Mouse (Mus musculus) thymus, adult 18-20 months (tissue): Measurements from ENCODE around the gene Lrit3.
"Not testable (repeated sequence)": the region's sequence is repeated elsewhere in the genome, so short reads cannot be mapped to it uniquely, and the experiment has no call there.

Source experiments
- DNase-seq, 2 experiments: peaks; one replicate each; pipeline ENCODE4 v3.0.0; 2022; ENCODE audit warnings: mixed read lengths in 2 of 2

Lrit3 gene

DNA sequence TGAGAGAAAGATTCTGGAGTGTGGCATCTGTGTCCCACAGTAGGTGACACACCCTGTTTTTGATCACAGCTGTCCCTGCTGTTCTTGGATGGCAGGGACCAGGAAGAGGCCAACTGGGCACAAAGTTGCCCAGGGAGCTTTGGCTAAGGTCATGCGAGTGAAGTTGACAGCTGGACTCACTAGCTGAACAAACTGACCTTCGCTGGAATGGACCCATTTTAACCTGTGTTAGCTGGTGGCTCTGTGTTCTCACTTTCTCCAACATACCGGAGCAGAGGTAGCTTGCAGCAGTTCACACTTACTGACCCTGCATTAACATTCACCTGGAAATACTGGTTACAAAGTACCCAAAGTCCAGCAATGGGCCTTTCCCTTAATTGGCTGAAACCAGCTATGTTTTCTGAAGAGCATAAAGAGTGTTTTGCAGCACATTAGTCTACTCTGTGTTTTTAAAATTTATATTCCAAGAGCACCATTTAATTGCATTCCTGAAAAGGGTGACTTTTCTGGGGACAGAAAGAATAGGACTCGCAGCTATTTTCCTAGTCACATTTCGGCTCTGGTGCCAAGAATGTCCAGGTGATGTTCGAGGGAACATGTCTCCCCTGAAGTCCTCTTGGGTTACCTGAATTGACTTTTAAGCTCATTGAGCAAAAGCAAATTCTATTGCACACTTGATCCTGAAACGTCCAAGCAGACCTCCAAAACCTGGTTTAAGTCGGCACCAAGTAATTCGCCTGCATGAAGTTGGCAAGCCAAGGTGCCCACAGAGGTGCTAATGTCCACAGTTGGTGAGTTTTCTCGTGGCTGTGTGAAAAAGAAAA lies 36.6 kb downstream of the Lrit3 start:
- DNase-seq = no peak

DNA sequence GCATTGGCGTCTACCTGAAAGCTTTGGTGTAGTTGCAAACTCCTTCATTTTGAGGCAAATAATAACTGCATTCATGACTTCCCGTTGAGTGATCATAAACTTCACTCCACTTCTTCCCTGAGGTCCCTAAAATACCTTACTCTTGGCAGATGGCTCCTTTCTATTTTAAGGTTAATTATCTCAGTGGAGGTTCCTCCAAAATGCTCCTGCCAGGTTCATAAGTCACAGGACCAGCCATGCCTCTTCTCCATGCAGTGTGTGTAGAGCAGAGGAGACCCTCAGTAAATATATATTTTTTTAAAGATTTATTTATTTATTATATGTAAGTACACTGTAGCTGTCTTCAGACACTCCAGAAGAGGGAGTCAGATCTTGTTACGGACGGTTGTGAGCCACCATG lies 37.7 kb downstream of the Lrit3 start:
- no peak for DNase-seq

DNA sequence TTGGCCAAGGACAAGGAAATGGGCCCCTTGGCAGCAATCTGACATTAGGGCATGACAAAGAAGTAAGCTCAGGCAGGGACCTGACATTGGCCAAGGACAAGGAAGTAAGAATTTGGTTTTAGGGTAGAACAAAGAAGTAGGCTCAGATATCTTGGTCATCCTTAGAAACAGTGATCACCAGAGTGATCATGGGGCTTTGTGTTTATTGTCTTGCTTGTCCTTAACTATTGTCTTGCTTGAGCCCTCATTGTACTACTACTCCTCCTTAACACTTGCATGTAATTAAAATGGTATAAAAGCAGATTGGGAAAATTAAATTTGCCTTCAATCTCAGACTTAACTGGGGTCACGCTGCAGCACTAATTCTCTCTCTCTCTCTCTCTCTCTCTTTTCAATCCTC lies 46.2 kb downstream of the Lrit3 start:
- not testable (repeated sequence) for DNase-seq

DNA sequence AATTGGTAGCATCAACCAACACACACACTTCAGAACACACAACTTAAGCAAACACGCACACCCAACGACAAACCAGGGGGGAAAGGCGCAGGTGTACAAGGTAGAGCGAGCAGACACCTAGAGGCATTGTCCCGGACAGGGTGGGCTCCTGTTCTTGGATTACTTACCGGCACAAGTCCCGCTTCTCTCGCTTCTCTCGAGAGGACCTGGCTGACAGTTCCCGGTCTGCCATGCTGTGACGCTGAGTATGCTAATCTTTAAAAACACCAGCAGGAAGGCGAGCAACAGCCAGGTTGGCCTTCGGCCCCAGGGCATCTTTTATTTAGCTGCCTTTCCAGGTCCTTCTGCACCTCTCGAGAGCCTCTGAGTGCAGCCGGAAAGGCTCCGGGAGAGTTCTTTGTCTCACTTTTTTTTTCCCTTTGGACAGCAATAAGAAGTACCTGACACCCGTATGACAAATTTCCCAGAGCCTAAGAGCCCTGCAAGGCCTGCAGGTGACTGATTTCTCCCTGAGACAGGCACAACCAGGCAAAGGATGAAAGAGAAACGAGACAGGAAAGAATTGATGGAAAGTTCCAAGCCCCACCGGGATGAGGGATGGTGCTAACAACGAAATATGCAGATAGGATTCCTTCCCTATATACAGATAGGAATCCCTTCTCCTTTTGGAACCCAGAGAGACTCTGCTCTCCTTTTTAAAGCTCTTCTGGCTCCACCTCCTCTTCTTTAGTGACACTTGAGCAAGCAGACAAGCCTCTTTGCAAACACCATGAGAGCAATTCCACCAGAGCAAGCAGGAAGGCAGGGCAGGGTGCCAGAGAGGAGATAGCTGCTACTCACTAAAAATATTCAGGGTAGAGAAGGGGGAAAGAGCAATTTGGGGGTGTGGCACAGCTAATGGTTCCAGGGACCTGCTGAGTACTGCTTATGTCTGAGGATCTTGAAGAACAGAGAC lies 48.9 kb downstream of the Lrit3 start, which contains the start of gene Egf:
Gene Egf, minus strand, starts transcription at position 667 of the 955 bp plus-strand sequence.
- DNase-seq = no peak

DNA sequence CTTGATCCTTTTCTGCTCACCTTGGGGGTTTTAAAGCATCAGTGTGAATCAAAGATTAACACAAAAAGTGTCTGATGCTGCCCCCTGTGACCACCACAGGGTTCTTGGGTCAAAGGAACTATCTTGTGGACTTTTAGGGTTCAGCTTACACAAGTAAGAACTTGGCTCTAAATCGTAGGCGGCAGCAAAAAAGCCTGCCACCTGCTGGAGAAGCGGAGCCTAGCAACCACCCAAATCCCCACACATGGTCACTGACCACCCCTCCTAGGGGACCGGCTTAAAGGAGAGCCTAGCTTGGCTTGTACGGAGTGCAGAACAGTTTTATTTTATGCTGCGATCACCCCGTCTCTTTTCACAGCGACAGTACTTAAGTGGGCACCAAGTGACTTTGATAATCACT lies 59.0 kb downstream of the Lrit3 start:
- DNase-seq = peak in 1 of 2 experiments; percentile 12

DNA sequence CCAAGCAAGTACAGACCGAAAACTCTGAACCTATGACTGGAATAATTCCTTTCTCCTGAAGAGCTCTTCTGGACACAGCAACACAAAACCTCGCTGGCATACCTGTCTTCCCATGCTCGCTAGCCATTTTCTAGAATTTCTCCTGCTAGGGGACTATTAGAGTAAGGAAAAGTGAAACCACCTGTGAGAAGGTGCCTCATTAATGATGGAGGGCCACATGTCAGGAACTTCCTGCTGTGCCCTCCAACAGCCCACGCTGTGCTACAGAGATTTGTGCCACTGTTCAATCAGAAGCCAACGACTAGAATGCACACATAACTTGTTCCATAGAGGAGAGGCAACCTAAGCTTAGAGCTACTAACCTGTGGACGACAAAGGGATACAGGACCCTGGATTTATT lies 61.0 kb downstream of the Lrit3 start:
- DNase-seq = no peak

DNA sequence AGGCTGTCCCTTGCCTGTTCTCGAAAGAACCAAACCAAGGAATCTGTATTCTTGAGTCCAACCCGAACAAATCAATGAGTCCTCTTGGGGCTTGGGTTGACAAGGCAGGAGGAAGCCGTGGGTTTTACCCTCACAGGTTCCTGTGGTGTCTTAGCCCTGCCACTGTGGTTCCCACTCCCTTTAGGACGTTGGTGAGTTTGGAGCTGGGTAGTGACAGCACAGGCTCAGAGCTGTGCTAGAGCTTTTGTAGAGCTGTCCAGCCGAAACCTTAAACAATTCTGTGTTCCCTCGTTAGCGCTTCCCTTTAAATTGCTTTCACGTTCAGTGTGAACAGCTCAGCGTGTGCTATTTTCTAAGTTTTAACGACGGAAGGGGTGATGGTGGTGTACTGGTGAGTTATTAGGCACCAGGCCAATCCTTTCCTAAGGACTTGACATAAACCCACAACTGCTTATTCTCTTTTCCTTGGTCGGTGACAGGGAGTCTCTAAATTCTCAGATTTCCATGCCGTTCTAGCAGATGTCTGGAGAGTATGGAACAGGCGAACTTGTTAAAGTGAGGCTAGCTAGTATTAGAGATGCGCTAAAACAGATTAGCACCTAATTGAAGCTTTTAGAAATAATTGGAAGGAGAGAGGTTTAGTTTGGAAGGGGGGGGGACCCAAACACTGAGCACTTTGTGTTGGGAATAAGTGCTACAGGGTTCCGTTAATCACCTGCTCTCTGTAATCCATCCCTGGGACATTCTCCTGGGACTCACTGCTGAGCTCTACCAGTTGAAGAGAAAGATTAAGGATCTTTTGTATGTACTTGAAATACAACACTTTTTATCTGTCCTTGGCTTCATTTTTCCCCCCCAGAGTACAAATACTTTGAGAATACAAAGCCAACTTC lies 65.3 kb downstream of the Lrit3 start:
- no peak for DNase-seq
